Mouse (Mus musculus) forebrain, postnatal 0 days (tissue): ENCODE measurements around the gene Pnmt. TPM values are rescaled to one million over a fixed set of nuclear protein-coding genes. Genes with fewer than 3 reads are reported as not detected.

ENCODE experiments used
- ATAC-seq: fragments of 200-750 bp; cut with Nextera tagmentation; 2 replicates; pipeline ENCODE4 v1.8.0; 2017; ENCODE audit warnings: mild to moderate bottlenecking, moderate library complexity
- DNase-seq: peaks from one replicate; pipeline ENCODE4 v3.0.0-alpha.2; 2015
- H3K27ac ChIP-seq: fragments of 300-500 bp; sonication (generic); 2 replicates; pipeline ENCODE4 v1.5.1; 2014; ENCODE audit warnings: low read depth, mild to moderate bottlenecking, antibody characterized with exemption, low read length, moderate library complexity, mixed read lengths
- H3K27me3 ChIP-seq: fragments of 300-500 bp; sonication (generic); 2 replicates; pipeline ENCODE4 v1.6.1; 2014; ENCODE audit warnings: mild to moderate bottlenecking, low read length, mixed read lengths; ENCODE audit not compliant: insufficient read depth
- H3K36me3 ChIP-seq: fragments of 300-500 bp; sonication (generic); 2 replicates; pipeline ENCODE4 v1.6.1; 2014; ENCODE audit warnings: mild to moderate bottlenecking, moderate library complexity; ENCODE audit not compliant: insufficient read depth
- H3K4me1 ChIP-seq: fragments of 300-500 bp; sonication (generic); 2 replicates; pipeline ENCODE4 v1.6.1; 2014; ENCODE audit warnings: antibody characterized with exemption; ENCODE audit not compliant: insufficient read depth
- H3K4me2 ChIP-seq: fragments of 300-500 bp; sonication (generic); 2 replicates; pipeline ENCODE4 v1.6.1; 2014; ENCODE audit warnings: low read depth, mild to moderate bottlenecking, moderate library complexity
- H3K4me3 ChIP-seq: fragments of 300-500 bp; sonication (generic); 2 replicates; pipeline ENCODE4 v1.5.1; 2014; ENCODE audit warnings: low read depth, low read length, mixed read lengths
- H3K9ac ChIP-seq: fragments of 300-500 bp; sonication (generic); 2 replicates; pipeline ENCODE4 v1.6.1; 2014; ENCODE audit warnings: mild to moderate bottlenecking
- H3K9me3 ChIP-seq: fragments of 300-500 bp; sonication (generic); 2 replicates; pipeline ENCODE4 v1.6.1; 2016; ENCODE audit warnings: low read length
- CTCF ChIP-seq: sonication (generic); IDR thresholded peaks from 2 replicates; pipeline ENCODE4 v1.5.1; 2016; ENCODE audit warnings: antibody characterized with exemption, control low read depth, low read depth
- WGBS: fragments of 180-500 bp; shearing (Covaris S2); extraction: QIAGEN DNeasy Blood & Tissue Kit; methylation state at CpG from one replicate; pipeline ENCODE4 v1.1.7; 2014; 5-methylcytosine and 5-hydroxymethylcytosine counted together
- polyA plus RNA-seq: library from polyadenylated mRNA; unstranded; fragments of >200 nt; fragmentation: Nextera tagmentation; extraction: Ambion mirVana; gene quantifications from 2 replicates; pipeline ENCODE4 v1.2.1, GENCODE M21; 2015
- total RNA-seq: library from RNA; depleted of rRNA; stranded (reverse); fragments of >200 nt; gene quantifications from 2 replicates; pipeline ENCODE4 v1.2.3, GENCODE M21; 2014; rRNA removed

Gene Pnmt
- total and polyA plus RNA-seq, 2 experiments from 2014 or later = 1.8 to 3.5 TPM

DNA sequence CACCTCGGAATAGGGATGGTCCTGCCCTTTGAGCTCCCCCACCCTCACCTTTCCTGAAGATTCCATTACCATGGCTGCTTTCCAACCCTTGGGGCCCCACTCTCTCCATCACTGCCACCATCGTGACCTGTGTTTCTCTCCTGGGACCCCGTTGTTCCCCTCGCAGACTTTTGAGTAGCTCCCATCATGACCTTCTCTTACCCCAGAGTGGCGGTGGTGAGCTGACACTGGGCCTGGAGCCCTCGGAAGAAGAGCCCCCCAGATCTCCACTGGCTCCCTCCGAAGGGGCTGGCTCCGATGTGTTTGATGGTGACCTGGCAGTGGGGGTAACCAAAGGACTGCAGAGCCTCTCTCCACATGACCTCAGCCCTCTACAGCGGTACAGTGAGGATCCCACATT is 49.5 kb downstream of the Pnmt start:
- Histone ChIP-seq H3K27ac (no peak overlapping the region), H3K4me1 (peaks cover 7% of the 10 kb centered on the region; the same call in 1 of the 2 replicates), H3K9ac (no peak overlapping the region), H3K9me3 (no peaks in the 10 kb centered on the region), H3K4me2 (no peak overlapping the region), H3K27me3 (no peaks in the 10 kb centered on the region), H3K4me3 (no peak overlapping the region), H3K36me3 (peaks cover 5% of the 10 kb centered on the region; the same call in 1 of the 2 replicates)
- 92% methylated on average over 8 of the region's 9 CpGs for WGBS
- TF ChIP-seq CTCF = no peak
- no peak for DNase-seq
- no peak for ATAC-seq

DNA sequence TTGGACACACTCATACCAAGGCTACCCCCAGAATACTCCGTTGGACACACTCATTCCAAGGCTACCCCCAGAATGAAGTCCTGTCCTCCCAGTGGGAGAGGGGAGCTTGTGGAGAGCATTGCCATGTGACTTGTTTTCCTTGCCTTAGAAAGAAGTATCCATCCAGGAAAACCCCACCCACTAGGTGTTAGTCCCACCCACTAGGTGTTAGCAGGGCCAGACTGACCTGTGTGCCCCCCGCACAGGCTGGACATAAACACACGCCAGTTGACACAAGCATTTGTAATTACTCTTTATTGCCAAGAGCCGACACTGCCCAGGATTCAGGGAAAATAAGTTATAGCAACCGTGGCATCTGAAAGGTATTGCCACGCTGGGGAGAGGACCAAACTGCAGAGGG is 51.2 kb downstream of the Pnmt start:
- ATAC-seq (no peak), DNase-seq (no peak)
- H3K27ac ChIP-seq = no peak overlapping the region
- no peak overlapping the region for H3K4me3 ChIP-seq
- H3K4me1 ChIP-seq = peaks cover 7% of the 10 kb centered on the region; the same call in 1 of the 2 replicates
- peaks cover 5% of the 10 kb centered on the region; the same call in 1 of the 2 replicates for H3K36me3 ChIP-seq
- 82% methylated on average over 6 of the region's 6 CpGs for WGBS
- H3K9me3 ChIP-seq = no peaks in the 10 kb centered on the region
- TF ChIP-seq CTCF = no peak
- peak overlapping the region; percentile 65; the same call in 1 of the 2 replicates for H3K4me2 ChIP-seq
- H3K9ac ChIP-seq = no peak overlapping the region
- no peaks in the 10 kb centered on the region for H3K27me3 ChIP-seq

Other genes with a start within 250 kb of the Pnmt start
- gene Fbxl20, start 236.0 kb upstream of the Pnmt start, total RNA-seq = 22.9 and 23.4 TPM in 2 replicates
- gene Fbxl20, start 236.0 kb upstream of the Pnmt start, polyA plus RNA-seq = 9.1 and 12.5 TPM in 2 replicates
- gene Med1, start 193.2 kb upstream of the Pnmt start, total RNA-seq = 30.2 and 35.5 TPM in 2 replicates
- gene Med1, start 193.2 kb upstream of the Pnmt start, polyA plus RNA-seq = 44.9 and 56.4 TPM in 2 replicates
- 35.5 and 36.0 TPM in 2 replicates for gene Cdk12, start 183.4 kb upstream of the Pnmt start, total RNA-seq
- gene Cdk12, start 183.4 kb upstream of the Pnmt start, polyA plus RNA-seq = 2.8 and 4.5 TPM in 2 replicates
- gene Neurod2, start 56.8 kb upstream of the Pnmt start, total RNA-seq = 133 and 140 TPM in 2 replicates
- 74.9 and 77.3 TPM in 2 replicates for gene Neurod2, start 56.8 kb upstream of the Pnmt start, polyA plus RNA-seq
- 19.4 and 32.5 TPM in 2 replicates for gene Ppp1r1b, start 38.0 kb upstream of the Pnmt start, total RNA-seq
- 91.4 and 121 TPM in 2 replicates for gene Ppp1r1b, start 38.0 kb upstream of the Pnmt start, polyA plus RNA-seq
- gene Stard3, start 28.1 kb upstream of the Pnmt start, total RNA-seq = 36.2 and 39.4 TPM in 2 replicates
- 31.6 and 32.2 TPM in 2 replicates for gene Stard3, start 28.1 kb upstream of the Pnmt start, polyA plus RNA-seq
- 0.23 TPM in 1 of 2 replicates, not detected in the other for gene Tcap, start 2.6 kb upstream of the Pnmt start, total RNA-seq
- not detected in 2 replicates for gene Tcap, start 2.6 kb upstream of the Pnmt start, polyA plus RNA-seq
- 10.9 and 11.0 TPM in 2 replicates for gene Pgap3, start 14.0 kb downstream of the Pnmt start, total RNA-seq
- 7.1 and 7.6 TPM in 2 replicates for gene Pgap3, start 14.0 kb downstream of the Pnmt start, polyA plus RNA-seq
- gene Erbb2, start 26.0 kb downstream of the Pnmt start, total RNA-seq = 3.8 and 4.9 TPM in 2 replicates
- 2.4 and 3.7 TPM in 2 replicates for gene Erbb2, start 26.0 kb downstream of the Pnmt start, polyA plus RNA-seq
- gene Mien1, start 52.5 kb downstream of the Pnmt start, total RNA-seq = 73.1 and 105 TPM in 2 replicates
- 272 and 326 TPM in 2 replicates for gene Mien1, start 52.5 kb downstream of the Pnmt start, polyA plus RNA-seq
- gene Grb7, start 59.9 kb downstream of the Pnmt start, total RNA-seq = 1.2 and 2.1 TPM in 2 replicates
- gene Grb7, start 59.9 kb downstream of the Pnmt start, polyA plus RNA-seq = 0.88 and 1.3 TPM in 2 replicates
- gene Ikzf3, start 159.6 kb downstream of the Pnmt start, total RNA-seq = 0.14 and 0.15 TPM in 2 replicates
- 0.21 and 0.23 TPM in 2 replicates for gene Ikzf3, start 159.6 kb downstream of the Pnmt start, polyA plus RNA-seq
- gene Zpbp2, start 164.6 kb downstream of the Pnmt start, total RNA-seq = not detected in 2 replicates
- gene Zpbp2, start 164.6 kb downstream of the Pnmt start, polyA plus RNA-seq = not detected in 2 replicates
- 99.8 and 115 TPM in 2 replicates for gene Ormdl3, start 200.9 kb downstream of the Pnmt start, total RNA-seq
- gene Ormdl3, start 200.9 kb downstream of the Pnmt start, polyA plus RNA-seq = 114 and 119 TPM in 2 replicates
- not detected in 2 replicates for gene Lrrc3c, start 211.8 kb downstream of the Pnmt start, total RNA-seq
- gene Lrrc3c, start 211.8 kb downstream of the Pnmt start, polyA plus RNA-seq = not detected in 2 replicates
- 0.29 TPM in 1 of 2 replicates, not detected in the other for gene Gm12355, start 239.2 kb downstream of the Pnmt start, total RNA-seq
- 0.68 and 0.98 TPM in 2 replicates for gene Gm12355, start 239.2 kb downstream of the Pnmt start, polyA plus RNA-seq
- gene Gsdma3, start 239.9 kb downstream of the Pnmt start, total RNA-seq = not detected in 2 replicates
- not detected in 2 replicates for gene Gsdma3, start 239.9 kb downstream of the Pnmt start, polyA plus RNA-seq